Mouse (Mus musculus): ENCODE measurements around the gene Tnfsf9. TPM values are rescaled to one million over a fixed set of nuclear protein-coding genes. Genes with fewer than 3 reads are reported as not detected.

Tnfsf9 gene
- total and polyA plus RNA-seq, 2 experiments from 2014 or later: 2.1 to 3.4 TPM

DNA sequence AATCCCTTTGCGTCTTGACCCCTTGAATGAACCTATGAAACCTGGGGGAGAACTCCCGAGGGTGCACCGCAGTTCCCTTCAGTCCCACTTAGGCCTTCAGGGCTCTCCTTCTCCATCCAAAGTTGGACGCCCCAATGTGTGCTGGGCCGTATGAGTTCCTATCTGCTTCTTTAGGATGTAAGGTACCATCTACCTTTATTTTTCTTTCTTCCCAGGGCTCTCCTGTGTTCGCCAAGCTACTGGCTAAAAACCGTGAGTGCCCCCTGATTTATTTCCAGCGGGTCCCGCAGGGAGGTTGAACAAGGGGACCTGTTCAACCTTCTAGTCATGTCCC lies 877 bp downstream of the Tnfsf9 start:
- DNase-seq: no peak
- H3K4me1 ChIP-seq (ENCODE audit: insufficient read depth): 0 out of 2 replicates have a peak, but pooled peaks cover 5% of the 10 kb centered on the region
- no peaks in the 10 kb centered on the region; the same call in 1 of the 2 replicates for H3K36me3 ChIP-seq (ENCODE audit: insufficient read depth)
- H3K9me3 ChIP-seq (ENCODE audit: low read length): no peaks in the 10 kb centered on the region
- H3K27me3 ChIP-seq (ENCODE audit: insufficient read depth, low read length): no peaks in the 10 kb centered on the region
- H3K4me2 ChIP-seq (ENCODE audit: low read depth): peak overlapping the region; percentile 76
- peak overlapping the region; percentile 72 for H3K9ac ChIP-seq
- peak overlapping the region; percentile 74 for H3K4me3 ChIP-seq (ENCODE audit: low read depth, low read length)
- no peak for TF ChIP-seq CTCF (IDR thresholded peaks at IDR 0.05; ENCODE audit: low read depth)
- WGBS: 4% methylated on average over 9 of the region's 9 CpGs
- H3K27ac ChIP-seq (ENCODE audit: low read depth, low read length): no peak overlapping the region
- ATAC-seq: peak; percentile 9; the same call in 1 of the 2 replicates

- no peak overlapping the region for H3K9ac ChIP-seq
- no peaks in the 10 kb centered on the region for H3K27me3 ChIP-seq (ENCODE audit: insufficient read depth, low read length)
- H3K9me3 ChIP-seq (ENCODE audit: low read length): no peaks in the 10 kb centered on the region
- no peaks in the 10 kb centered on the region; the same call in 1 of the 2 replicates for H3K36me3 ChIP-seq (ENCODE audit: insufficient read depth)
- no peak for TF ChIP-seq CTCF (IDR thresholded peaks at IDR 0.05; ENCODE audit: low read depth)
- no peak overlapping the region for H3K27ac ChIP-seq (ENCODE audit: low read depth, low read length)
- WGBS: 94% methylated on average over 5 of the region's 5 CpGs
- ATAC-seq (no peak), DNase-seq (no peak)
- no peak overlapping the region for H3K4me2 ChIP-seq (ENCODE audit: low read depth)
- 0 out of 2 replicates have a peak, but pooled peaks cover 5% of the 10 kb centered on the region for H3K4me1 ChIP-seq (ENCODE audit: insufficient read depth)
- H3K4me3 ChIP-seq (ENCODE audit: low read depth, low read length): no peak overlapping the region
Measured at GRCm38 (mm10) chr17:57107064-57107463, 1.9 kb downstream of the Tnfsf9 start.

DNA sequence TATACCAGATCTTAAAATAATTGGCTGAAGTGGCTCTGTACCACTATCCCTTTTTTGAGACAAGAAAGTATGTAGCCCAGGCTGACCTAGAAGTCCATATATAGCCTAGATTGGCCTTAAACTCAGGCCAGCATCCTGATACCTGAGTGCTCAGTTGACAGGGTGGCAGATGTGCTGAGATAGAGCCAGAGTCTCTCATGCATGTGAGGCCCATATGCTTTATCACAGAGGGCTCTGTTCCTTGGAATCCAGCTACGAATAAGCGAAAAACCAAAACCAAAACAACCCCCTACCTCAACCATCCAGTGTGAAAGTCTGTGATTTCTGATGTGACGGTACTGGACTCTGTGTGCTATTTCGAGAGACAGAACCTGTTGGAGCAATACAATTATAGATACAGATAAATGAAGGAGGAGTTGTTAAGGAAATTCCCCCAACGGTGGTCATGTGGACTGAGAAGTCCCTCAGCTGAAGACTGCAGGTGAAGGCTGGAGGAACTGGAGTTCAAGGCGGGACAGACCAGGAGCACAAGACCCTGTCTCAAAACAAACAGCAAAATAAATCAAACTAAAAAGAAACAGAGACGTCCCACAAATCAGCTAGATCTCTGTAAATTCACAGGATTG lies 3.0 kb downstream of the Tnfsf9 start:
- Histone ChIP-seq H3K36me3 (ENCODE audit: insufficient read depth) (no peaks in the 10 kb centered on the region), H3K4me1 (ENCODE audit: insufficient read depth) (0 out of 2 replicates have a peak, but pooled peaks cover 5% of the 10 kb centered on the region), H3K9ac (no peak overlapping the region), H3K4me2 (ENCODE audit: low read depth) (no peak overlapping the region), H3K4me3 (ENCODE audit: low read depth, low read length) (no peak overlapping the region), H3K27me3 (ENCODE audit: insufficient read depth, low read length) (no peaks in the 10 kb centered on the region), H3K9me3 (ENCODE audit: low read length) (no peaks in the 10 kb centered on the region), H3K27ac (ENCODE audit: low read depth, low read length) (no peak overlapping the region)
- WGBS: 86% methylated on average over 7 of the region's 7 CpGs
- no peak for TF ChIP-seq CTCF (IDR thresholded peaks at IDR 0.05; ENCODE audit: low read depth)
- DNase-seq: no peak
- no peak for ATAC-seq

DNA sequence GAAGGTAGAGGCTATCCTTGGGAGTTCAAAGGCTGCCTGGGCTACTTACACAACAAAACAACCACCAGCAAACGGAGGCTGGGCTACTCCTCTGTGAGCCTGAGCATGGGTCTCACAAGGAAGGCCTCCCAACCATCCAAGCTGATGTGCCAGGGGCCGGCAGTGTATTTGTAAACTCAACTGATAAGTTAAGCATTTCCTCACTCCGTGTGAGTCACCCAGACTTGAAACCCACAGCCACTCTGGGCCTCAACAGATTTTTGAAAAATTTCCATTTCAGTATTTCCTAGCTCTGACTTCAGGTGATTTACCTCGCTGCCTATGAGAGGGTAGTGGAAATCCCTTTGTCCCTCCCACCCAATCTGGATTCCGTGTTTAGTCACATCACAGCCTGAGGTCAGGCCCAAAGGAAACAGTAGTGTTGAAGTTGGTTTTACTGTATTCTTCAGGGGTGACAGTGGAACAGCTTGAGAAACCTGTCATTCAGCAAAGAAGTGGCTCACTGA lies 3.6 kb downstream of the Tnfsf9 start:
- no peak for ATAC-seq
- 63% methylated on average over 5 of the region's 5 CpGs for WGBS
- no peaks in the 10 kb centered on the region for H3K36me3 ChIP-seq (ENCODE audit: insufficient read depth)
- no peak for TF ChIP-seq CTCF (IDR thresholded peaks at IDR 0.05; ENCODE audit: low read depth)
- no peak overlapping the region for H3K4me3 ChIP-seq (ENCODE audit: low read depth, low read length)
- no peaks in the 10 kb centered on the region for H3K9me3 ChIP-seq (ENCODE audit: low read length)
- no peak overlapping the region for H3K9ac ChIP-seq
- no peak overlapping the region for H3K4me2 ChIP-seq (ENCODE audit: low read depth)
- H3K27me3 ChIP-seq (ENCODE audit: insufficient read depth, low read length): no peaks in the 10 kb centered on the region
- H3K27ac ChIP-seq (ENCODE audit: low read depth, low read length): no peak overlapping the region
- H3K4me1 ChIP-seq (ENCODE audit: insufficient read depth): 0 out of 2 replicates have a peak, but pooled peaks cover 5% of the 10 kb centered on the region
- DNase-seq: no peak

DNA sequence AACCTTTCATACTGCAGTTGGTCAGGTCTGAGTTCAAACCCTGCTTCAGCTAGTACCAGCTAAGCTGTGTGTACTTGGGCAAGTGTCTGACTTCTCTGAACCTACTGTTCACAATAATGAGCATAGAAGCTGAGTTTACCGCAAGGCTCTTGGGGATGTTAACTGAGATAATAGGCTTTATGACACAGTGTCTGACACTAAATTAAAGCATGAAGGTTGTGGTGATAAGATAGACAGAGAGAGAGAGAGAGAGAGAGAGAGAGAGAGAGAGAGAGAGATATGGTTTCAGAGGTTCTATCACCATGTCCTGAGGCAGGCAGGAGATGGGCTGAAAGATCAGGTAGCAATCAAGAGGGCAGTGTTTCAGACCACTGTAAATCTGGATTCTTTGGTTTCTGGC lies 4.9 kb downstream of the Tnfsf9 start:
- H3K9me3 ChIP-seq (ENCODE audit: low read length): no peaks in the 10 kb centered on the region
- DNase-seq: no peak
- ATAC-seq: no peak
- no peaks in the 10 kb centered on the region for H3K4me1 ChIP-seq (ENCODE audit: insufficient read depth)
- no peak overlapping the region for H3K4me2 ChIP-seq (ENCODE audit: low read depth)
- H3K36me3 ChIP-seq (ENCODE audit: insufficient read depth): no peaks in the 10 kb centered on the region
- H3K27me3 ChIP-seq (ENCODE audit: insufficient read depth, low read length): no peaks in the 10 kb centered on the region
- no peak overlapping the region for H3K9ac ChIP-seq
- H3K27ac ChIP-seq (ENCODE audit: low read depth, low read length): no peak overlapping the region
- WGBS: 90% methylated on average over 1 of the region's 1 CpGs
- no peak overlapping the region for H3K4me3 ChIP-seq (ENCODE audit: low read depth, low read length)
- TF ChIP-seq CTCF (IDR thresholded peaks at IDR 0.05; ENCODE audit: low read depth): no peak

GRCm38 (mm10) chr17:57112768-57113474 lies 7.8 kb downstream of the Tnfsf9 start:
- Histone ChIP-seq H3K4me1 (ENCODE audit: insufficient read depth) (no peaks in the 10 kb centered on the region), H3K4me3 (ENCODE audit: low read depth, low read length) (no peak overlapping the region), H3K27ac (ENCODE audit: low read depth, low read length) (no peak overlapping the region), H3K36me3 (ENCODE audit: insufficient read depth) (no peaks in the 10 kb centered on the region), H3K27me3 (ENCODE audit: insufficient read depth, low read length) (no peaks in the 10 kb centered on the region), H3K9ac (no peak overlapping the region), H3K9me3 (ENCODE audit: low read length) (no peaks in the 10 kb centered on the region), H3K4me2 (ENCODE audit: low read depth) (no peak overlapping the region)
- TF ChIP-seq CTCF (IDR thresholded peaks at IDR 0.05; ENCODE audit: low read depth): no peak
- ATAC-seq: no peak
- DNase-seq: no peak
- WGBS: 93% methylated on average over 10 of the region's 10 CpGs

- Histone ChIP-seq H3K9me3 (ENCODE audit: low read length) (no peaks in the 10 kb centered on the region), H3K27me3 (ENCODE audit: insufficient read depth, low read length) (no peaks in the 10 kb centered on the region), H3K27ac (ENCODE audit: low read depth, low read length) (no peak overlapping the region), H3K4me1 (ENCODE audit: insufficient read depth) (no peaks in the 10 kb centered on the region), H3K4me3 (ENCODE audit: low read depth, low read length) (no peak overlapping the region), H3K4me2 (ENCODE audit: low read depth) (no peak overlapping the region), H3K9ac (no peak overlapping the region), H3K36me3 (ENCODE audit: insufficient read depth) (no peaks in the 10 kb centered on the region)
- DNase-seq: no peak
- TF ChIP-seq CTCF (IDR thresholded peaks at IDR 0.05; ENCODE audit: low read depth): no peak
- 66% methylated on average over 2 of the region's 2 CpGs for WGBS
- no peak for ATAC-seq
Measured at GRCm38 (mm10) chr17:57116801-57117200, 11.7 kb downstream of the Tnfsf9 start.
